In genomic region chr13:65278383-65279341, GRCm38 (mm10) we compare ENCODE assay signal across 8 mouse cellular contexts. TPM values are rescaled to one million over a fixed set of nuclear protein-coding genes. Genes with fewer than 3 reads are reported as not detected.
A peak's percentile ranks its signal among the peaks of the same experiment; 100 is the strongest.
DNase-seq lines count a peak whose midpoint lies in the region; ATAC-seq and TF ChIP-seq lines count a peak whose summit lies in the region.

Gene Zfp369 (plus strand): TSS chr13:65278814.

- no peaks in the 10 kb centered on the region for H3K27me3 ChIP-seq in forebrain, embryonic 10.5 days (ENCODE audit: poor library complexity, severe bottlenecking)
- H3K27me3 ChIP-seq in heart, embryonic 15.5 days, result no peaks in the 10 kb centered on the region
- no peaks in the 10 kb centered on the region for H3K27me3 ChIP-seq in liver, embryonic 14.5 days (ENCODE audit: control insufficient read depth, insufficient read depth, low read length)
- H3K27me3 ChIP-seq in neural tube, embryonic 11.5 days (ENCODE audit: control insufficient read depth, insufficient read depth, low read length), result no peaks in the 10 kb centered on the region
- no peaks in the 10 kb centered on the region for H3K27me3 ChIP-seq in stomach, postnatal 0 days (ENCODE audit: control insufficient read depth, insufficient read depth, low read length)

- H3K27ac ChIP-seq in forebrain, embryonic 10.5 days, result peak within 1 kb of the TSS; percentile 89
- peak within 1 kb of the TSS; percentile 89 for H3K27ac ChIP-seq in heart, embryonic 15.5 days
- H3K27ac ChIP-seq in liver, embryonic 14.5 days, result peak within 1 kb of the TSS; percentile 78
- peak within 1 kb of the TSS; percentile 67 for H3K27ac ChIP-seq in neural tube, embryonic 11.5 days (ENCODE audit: low read depth, low read length)
- peak within 1 kb of the TSS; percentile 71 for H3K27ac ChIP-seq in stomach, postnatal 0 days (replicated peaks)

- TF ChIP-seq CTCF in liver, embryonic 14.5 days (IDR thresholded peaks at IDR 0.05; ENCODE audit: low read depth), result peak; percentile 41
- TF ChIP-seq CTCF in stomach, postnatal 0 days (IDR thresholded peaks at IDR 0.05; ENCODE audit: low read depth), result peak; percentile 49

- ATAC-seq in heart, embryonic 15.5 days (replicated peaks; ENCODE audit: insufficient number of reproducible peaks, insufficient read depth, low FRiP score, low read depth), result peak; percentile 98
- peak; percentile 98 for ATAC-seq in liver, embryonic 14.5 days (ENCODE audit: insufficient read depth)
- ATAC-seq in neural tube, embryonic 11.5 days (ENCODE audit: insufficient read depth, low FRiP score, low TSS enrichment), result peak; percentile 98
- peak; percentile 99 for ATAC-seq in stomach, postnatal 0 days (ENCODE audit: low FRiP score, low TSS enrichment)

- DNase-seq in CD8-positive naive resting alpha-beta T cell, adult 2 months (ENCODE audit: low read depth in 2 of 2, low spot score in 2 of 2), result peak; percentile 92
- DNase-seq in c-Kit-positive CD71-negative TER-119-negative erythroid progenitor cells, embryonic 14.5 days (ENCODE audit: low read depth), result peak; percentile 74
- peak; percentile 91 for DNase-seq in forebrain, embryonic 10.5 days (ENCODE audit: extremely low spot score, low spot score)
- peak; percentile 95 to 97 for DNase-seq in kidney, postnatal 25 days
- DNase-seq in liver, embryonic 14.5 days (ENCODE audit: low read depth in 3 of 3, low spot score in 3 of 3), result peak; percentile 77 to 85 (median 77)
- peak; percentile 94 for DNase-seq in neural tube, embryonic 11.5 days (ENCODE audit: low spot score)
- peak; percentile 96 for DNase-seq in stomach, postnatal 0 days (ENCODE audit: low spot score)

- H3K9ac ChIP-seq in heart, embryonic 15.5 days, result peak within 1 kb of the TSS; percentile 63
- peak within 1 kb of the TSS; percentile 84 for H3K9ac ChIP-seq in liver, embryonic 14.5 days (replicated peaks)
- H3K9ac ChIP-seq in neural tube, embryonic 11.5 days (ENCODE audit: low read length), result peak within 1 kb of the TSS; percentile 75
- peak within 1 kb of the TSS; percentile 69 for H3K9ac ChIP-seq in stomach, postnatal 0 days (ENCODE audit: low read length)

- H3K36me3 ChIP-seq in forebrain, embryonic 10.5 days (replicated peaks), result peaks cover 69% of the 10 kb centered on the region
- H3K36me3 ChIP-seq in heart, embryonic 15.5 days, result peaks cover 15% of the 10 kb centered on the region
- H3K36me3 ChIP-seq in liver, embryonic 14.5 days (replicated peaks; ENCODE audit: control insufficient read depth, insufficient read depth, low read depth), result no peaks in the 10 kb centered on the region
- H3K36me3 ChIP-seq in neural tube, embryonic 11.5 days (ENCODE audit: control insufficient read depth, insufficient read depth, low read length), result 0 out of 2 replicates have a peak, but pooled peaks cover 2% of the 10 kb centered on the region
- no peaks in the 10 kb centered on the region for H3K36me3 ChIP-seq in stomach, postnatal 0 days (ENCODE audit: control insufficient read depth, insufficient read depth, low read length)

- H3K4me3 ChIP-seq in forebrain, embryonic 10.5 days, result peak within 1 kb of the TSS; percentile 68
- peak within 1 kb of the TSS; percentile 76 for H3K4me3 ChIP-seq in heart, embryonic 15.5 days
- peak within 1 kb of the TSS; percentile 78 to 96 for H3K4me3 ChIP-seq in liver, embryonic 14.5 days (ENCODE audit: insufficient read depth in 1 of 2, low read depth in 2 of 2, low read length in 2 of 2)
- peak within 1 kb of the TSS; percentile 64 for H3K4me3 ChIP-seq in neural tube, embryonic 11.5 days (ENCODE audit: low read depth, low read length)
- peak within 1 kb of the TSS; percentile 68 for H3K4me3 ChIP-seq in stomach, postnatal 0 days (ENCODE audit: low read depth, low read length)

- no peak for TF ChIP-seq EP300 in liver, embryonic 14.5 days (IDR thresholded peaks at IDR 0.05; ENCODE audit: low read depth)
- TF ChIP-seq EP300 in stomach, postnatal 0 days (optimal IDR thresholded peaks at IDR 0.05), result no peak

- peaks cover 69% of the 10 kb centered on the region for H3K9me3 ChIP-seq in forebrain, embryonic 10.5 days
- no peaks in the 10 kb centered on the region for H3K9me3 ChIP-seq in heart, embryonic 15.5 days (replicated peaks)
- no peaks in the 10 kb centered on the region for H3K9me3 ChIP-seq in liver, embryonic 14.5 days (ENCODE audit: control insufficient read depth, low read length)
- peaks cover 13% of the 10 kb centered on the region for H3K9me3 ChIP-seq in neural tube, embryonic 11.5 days (ENCODE audit: control insufficient read depth, low read length)
- no peaks in the 10 kb centered on the region for H3K9me3 ChIP-seq in stomach, postnatal 0 days (ENCODE audit: control insufficient read depth, low read length)

- under 1% methylated on average over 50 of the region's 50 CpGs for WGBS in forebrain, embryonic 10.5 days
- WGBS in heart, embryonic 15.5 days, result under 1% methylated on average over 50 of the region's 50 CpGs
- WGBS in liver, embryonic 14.5 days (ENCODE audit: insufficient replicate concordance), result under 1% methylated on average over 50 of the region's 50 CpGs
- WGBS in neural tube, embryonic 11.5 days, result under 1% methylated on average over 50 of the region's 50 CpGs
- under 1% methylated on average over 50 of the region's 50 CpGs for WGBS in stomach, postnatal 0 days

- H3K4me2 ChIP-seq in heart, embryonic 15.5 days, result peak within 1 kb of the TSS; percentile 68
- H3K4me2 ChIP-seq in liver, embryonic 14.5 days (ENCODE audit: low read depth), result peak within 1 kb of the TSS; percentile 76
- peak within 1 kb of the TSS; percentile 53 for H3K4me2 ChIP-seq in neural tube, embryonic 11.5 days (ENCODE audit: low read depth)
- H3K4me2 ChIP-seq in stomach, postnatal 0 days (replicated peaks; ENCODE audit: low read depth), result peak within 1 kb of the TSS; percentile 65

- 0 out of 2 replicates have a peak, but pooled peaks cover 3% of the 10 kb centered on the region for H3K4me1 ChIP-seq in forebrain, embryonic 10.5 days
- H3K4me1 ChIP-seq in heart, embryonic 15.5 days (replicated peaks), result peaks cover 11% of the 10 kb centered on the region
- peaks cover 5 to 10% of the 10 kb centered on the region in 2 experiments for H3K4me1 ChIP-seq in liver, embryonic 14.5 days (replicated peaks; ENCODE audit: control insufficient read depth in 2 of 2, insufficient read depth in 2 of 2, low read length in 1 of 2)
- no peaks in the 10 kb centered on the region for H3K4me1 ChIP-seq in neural tube, embryonic 11.5 days (ENCODE audit: control insufficient read depth, insufficient read depth, low read length)
- H3K4me1 ChIP-seq in stomach, postnatal 0 days (replicated peaks; ENCODE audit: control insufficient read depth, insufficient read depth), result no peaks in the 10 kb centered on the region

RNA-seq across cellular contexts. Expression of gene Zfp369, which starts in this region (rescaled TPM):
- 12.5 and 16.6 TPM in 2 replicates for polyA plus RNA-seq in forebrain, embryonic 10.5 days (2016; fragmentation: Nextera tagmentation; extraction: Ambion mirVana)
- polyA plus RNA-seq in heart, embryonic 15.5 days (2015; fragmentation: Nextera tagmentation; extraction: Ambion mirVana), result 8.5 and 9.0 TPM in 2 replicates
- polyA plus RNA-seq in liver, embryonic 14.5 days (2012; rRNA removed), result 6.8 and 8.9 TPM in 2 replicates
- polyA plus RNA-seq in liver, embryonic 14.5 days (2014; fragmentation: Nextera tagmentation; extraction: Ambion mirVana), result 4.3 and 4.5 TPM in 2 replicates
- polyA plus RNA-seq in neural tube, embryonic 11.5 days (2014; fragmentation: Nextera tagmentation; extraction: Ambion mirVana), result 18.0 and 20.1 TPM in 2 replicates
- polyA plus RNA-seq in stomach, postnatal 0 days (2015; fragmentation: Nextera tagmentation; extraction: Ambion mirVana), result 3.9 and 4.6 TPM in 2 replicates

Comparison
In these comparisons a context has a peak if more than half of its experiments do, and no peak if none do; other contexts are left out.
1. Peak in every context shown above with its lines: DNase-seq, ATAC-seq, H3K4me3 ChIP-seq and H3K27ac ChIP-seq.